Mouse (Mus musculus): ENCODE measurements around the gene Xlr4c.
"Not testable (repeated sequence)": the region's sequence is repeated elsewhere in the genome, so short reads cannot be mapped to it uniquely, and the experiment has no call there.

The Xlr4c gene

DNA sequence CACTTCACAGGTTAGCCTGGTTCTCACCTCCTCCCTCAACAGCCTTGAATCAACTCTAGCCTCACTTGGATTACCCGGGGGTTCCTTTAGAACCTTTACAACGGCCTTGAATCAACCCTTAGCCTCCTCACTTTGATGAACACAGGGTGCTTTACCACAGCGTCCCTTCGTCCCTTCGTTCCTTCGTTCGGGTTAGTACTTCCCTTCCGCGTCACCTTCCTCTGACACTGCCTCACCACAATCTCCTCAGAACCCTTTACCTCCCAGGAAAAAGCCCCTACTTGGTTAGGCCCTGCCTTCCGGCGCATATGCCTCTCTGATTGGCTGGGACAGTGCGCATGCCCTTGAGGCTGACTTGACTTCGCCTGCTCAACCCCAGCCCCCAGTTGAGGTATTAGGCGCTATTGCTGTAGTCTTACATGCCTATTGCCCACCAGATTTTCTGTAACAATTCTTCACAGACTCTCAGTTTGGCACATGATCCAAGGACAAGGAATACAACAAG, at the start of gene Xlr4c:
Gene Xlr4c, minus strand, starts transcription at position 310 of the 505 bp plus-strand sequence.
- DNase-seq (ENCODE audit: low read depth, low spot score) = not testable (repeated sequence)

DNA sequence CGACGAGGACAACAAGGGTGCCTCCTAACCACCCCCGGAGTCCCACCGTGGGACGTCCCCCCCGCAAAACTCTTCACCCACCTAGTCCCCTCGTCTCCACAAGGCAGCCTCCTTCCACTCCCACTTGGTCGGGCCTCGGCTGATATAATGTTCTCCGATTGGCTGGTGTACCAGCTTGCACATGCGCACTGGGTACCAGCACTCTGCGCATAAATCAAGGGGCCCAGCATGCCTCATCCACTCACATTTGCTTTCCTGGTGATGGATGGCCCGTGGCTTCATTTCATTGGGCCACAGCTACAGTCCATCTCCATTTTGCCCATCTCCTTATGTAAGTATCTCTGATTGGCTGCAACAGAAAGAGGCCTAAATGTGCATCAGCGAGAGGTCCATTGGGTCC, 22.3 kb upstream of the Xlr4c start, which contains the start of gene Xlr3c:
Gene Xlr3c, minus strand, starts transcription at position 121 of the 400 bp plus-strand sequence.
- DNase-seq (ENCODE audit: low read depth, low spot score) = not testable (repeated sequence)

DNA sequence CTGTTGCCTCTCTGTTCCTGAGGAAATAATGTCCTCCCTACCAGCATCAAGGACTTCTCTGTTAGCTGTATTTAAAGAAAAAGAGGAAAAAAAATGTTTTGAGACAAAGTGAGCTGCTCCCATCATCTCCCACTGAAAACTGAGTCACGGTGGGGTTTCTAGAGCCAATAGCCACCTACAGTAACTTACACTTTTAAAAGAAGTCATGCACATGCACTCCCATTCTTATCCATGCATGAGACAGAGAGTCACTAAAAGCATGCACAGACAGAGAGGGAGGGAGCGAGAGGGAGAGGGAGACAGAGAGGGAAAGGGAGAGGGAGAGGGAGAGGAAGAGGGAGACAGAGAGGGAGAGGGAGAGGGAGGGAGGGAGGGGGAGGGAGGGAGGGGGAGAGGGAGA, 19.5 kb upstream of the Xlr4c start:
- DNase-seq (ENCODE audit: low read depth, low spot score) = not testable (repeated sequence)

DNA sequence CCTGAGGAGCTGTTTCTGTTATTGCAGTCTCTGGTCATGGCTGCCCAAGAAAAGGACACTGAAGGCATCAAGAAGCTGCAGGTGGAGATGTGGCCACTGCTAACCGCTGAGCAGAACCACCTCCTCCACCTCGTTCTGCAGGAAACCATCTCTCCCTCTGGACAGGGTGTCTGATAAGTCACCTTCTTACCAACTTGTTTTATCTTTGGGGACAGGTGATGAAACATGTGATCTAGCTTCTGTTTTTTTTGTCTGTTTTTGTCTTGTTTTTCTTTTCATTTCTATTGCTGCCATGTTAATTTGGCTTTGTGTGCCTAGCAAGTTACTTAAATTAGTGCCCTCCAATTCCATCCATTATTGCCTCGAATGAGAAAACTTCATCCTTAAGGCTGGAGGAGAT, 13.6 kb downstream of the Xlr4c start:
- DNase-seq (ENCODE audit: low read depth, low spot score) = no peak

DNA sequence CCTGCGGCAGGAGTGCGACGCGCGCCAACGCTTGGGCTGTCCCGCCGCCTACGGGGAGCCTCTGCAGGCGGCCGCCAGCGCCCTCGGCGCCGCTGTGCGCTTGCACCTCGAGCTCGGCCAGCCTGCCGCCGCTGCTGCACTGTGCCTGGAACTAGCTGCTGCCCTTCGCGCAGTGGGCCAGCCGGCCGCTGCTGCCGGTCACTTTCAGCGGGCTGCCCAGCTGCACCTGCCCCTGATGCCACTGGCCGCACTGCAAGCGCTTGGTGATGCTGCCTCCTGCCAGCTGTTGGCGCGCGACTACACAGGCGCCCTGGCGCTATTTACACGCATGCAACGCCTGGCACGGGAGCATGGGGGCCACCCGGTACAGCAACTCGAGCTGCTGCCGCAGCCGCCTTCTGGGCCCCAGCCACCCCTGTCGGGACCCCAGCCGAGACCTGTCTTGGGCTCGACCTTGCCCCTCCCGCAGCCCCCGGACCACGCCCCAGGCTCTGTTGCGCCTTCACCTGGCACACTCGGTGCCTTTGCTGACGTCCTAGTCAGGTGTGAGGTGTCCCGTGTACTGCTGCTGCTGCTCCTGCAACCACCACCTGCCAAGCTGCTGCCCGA, 14.2 kb downstream of the Xlr4c start:
- DNase-seq (ENCODE audit: low read depth, low spot score) = peak; percentile 9

DNA sequence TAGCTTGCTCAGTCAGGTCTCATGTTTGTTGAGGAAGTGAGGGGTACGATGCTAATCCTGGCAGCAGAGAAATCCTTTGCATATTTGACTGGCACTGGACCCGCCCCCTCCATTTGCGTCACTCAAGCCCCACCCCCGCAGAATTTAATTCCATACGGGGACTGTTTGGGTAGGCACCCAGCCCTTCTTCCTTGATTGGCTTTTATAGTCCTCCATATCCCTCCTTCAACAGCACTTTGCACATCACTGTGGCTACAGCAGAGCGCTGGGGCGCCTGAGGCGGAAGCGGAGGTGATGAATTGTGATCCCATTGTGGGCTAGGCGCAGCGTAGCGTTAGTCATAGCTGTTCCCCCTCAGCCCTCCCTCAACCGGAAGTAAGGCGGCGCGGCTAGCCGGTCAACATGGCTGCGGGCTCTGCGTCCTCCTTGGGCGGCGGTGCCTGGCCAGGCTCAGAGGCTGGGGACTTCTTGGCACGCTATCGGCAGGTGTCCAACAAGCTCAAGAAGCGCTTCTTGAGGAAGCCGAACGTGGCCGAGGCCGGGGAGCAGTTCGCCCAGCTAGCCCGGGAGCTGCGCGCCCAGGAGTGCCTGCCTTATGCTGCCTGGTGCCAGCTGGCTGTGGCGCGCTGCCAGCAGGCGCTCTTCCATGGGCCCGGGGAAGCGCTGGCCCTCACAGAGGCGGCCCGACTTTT, 14.9 kb downstream of the Xlr4c start, which contains the start of gene F8a:
Gene F8a, plus strand, starts transcription at position 378 of the 692 bp plus-strand sequence.
- DNase-seq (ENCODE audit: low read depth, low spot score) = peak; percentile 74

DNA sequence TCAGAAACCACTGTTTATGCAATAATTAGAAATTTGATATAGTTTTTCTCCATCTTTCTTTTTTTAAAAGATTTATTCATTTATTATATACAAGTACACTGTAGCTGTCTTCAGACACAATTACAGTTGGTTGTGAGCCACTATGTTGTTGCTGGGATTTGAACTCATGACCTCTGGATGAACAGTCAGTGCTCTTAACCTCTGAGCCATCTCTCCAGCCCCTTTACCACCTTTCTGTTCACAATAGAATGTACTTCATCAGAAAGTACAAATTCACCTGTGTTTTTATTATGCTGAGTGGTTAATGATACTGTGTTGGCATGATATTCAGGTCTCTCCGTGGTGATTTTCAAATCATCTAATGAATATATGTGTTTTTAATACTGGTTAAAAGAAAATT, 17.6 kb downstream of the Xlr4c start:
- DNase-seq (ENCODE audit: low read depth, low spot score) = no peak

DNA sequence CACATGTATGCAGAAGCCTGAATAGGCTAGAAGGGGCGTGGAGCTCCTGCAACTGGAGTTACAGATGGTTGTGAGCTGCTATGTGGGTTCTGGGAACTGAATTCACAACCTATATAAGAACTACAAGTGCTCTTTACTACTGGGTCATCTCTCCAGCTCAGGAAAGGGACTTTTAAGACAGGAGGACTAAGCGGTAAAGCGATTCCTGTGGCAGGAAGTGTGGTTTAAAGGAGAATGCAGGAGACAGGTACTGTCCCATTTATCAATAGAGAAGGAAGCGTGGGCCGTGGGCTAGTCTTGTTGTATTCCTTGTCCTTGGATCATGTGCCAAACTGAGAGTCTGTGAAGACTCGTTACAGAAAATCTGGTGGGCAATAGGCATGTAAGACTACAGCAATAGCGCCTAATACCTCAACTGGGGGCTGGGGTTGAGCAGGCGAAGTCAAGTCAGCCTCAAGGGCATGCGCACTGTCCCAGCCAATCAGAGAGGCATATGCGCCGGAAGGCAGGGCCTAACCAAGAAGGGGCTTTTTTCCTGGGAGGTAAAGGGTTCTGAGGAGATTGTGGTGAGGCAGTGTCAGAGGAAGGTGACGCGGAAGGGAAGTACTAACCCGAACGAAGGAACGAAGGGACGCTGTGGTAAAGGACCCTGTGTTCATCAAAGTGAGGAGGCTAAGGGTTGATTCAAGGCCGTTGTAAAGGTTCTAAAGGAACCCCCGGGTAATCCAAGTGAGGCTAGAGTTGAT, 28.9 kb downstream of the Xlr4c start, which contains the start of gene Xlr4b:
Gene Xlr4b, plus strand, starts transcription at position 515 of the 746 bp plus-strand sequence.
- DNase-seq (ENCODE audit: low read depth, low spot score) = not testable (repeated sequence)

DNA sequence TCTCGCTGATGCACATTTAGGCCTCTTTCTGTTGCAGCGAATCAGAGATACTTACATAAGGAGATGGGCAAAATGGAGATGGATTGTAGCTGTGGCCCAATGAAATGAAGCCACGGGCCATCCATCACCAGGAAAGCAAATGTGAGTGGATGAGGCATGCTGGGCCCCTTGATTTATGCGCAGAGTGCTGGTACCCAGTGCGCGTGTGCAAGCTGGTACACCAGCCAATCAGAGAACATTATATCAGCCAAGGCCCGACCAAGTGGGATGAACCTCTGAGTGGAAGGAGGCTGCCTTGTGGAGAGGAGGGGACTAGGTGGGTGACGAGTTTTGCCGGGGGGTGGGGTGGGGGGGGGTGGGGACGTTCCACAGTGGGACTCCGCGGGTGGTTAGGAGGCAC, 51.0 kb downstream of the Xlr4c start, which contains the start of gene Xlr3b:
Gene Xlr3b, plus strand, starts transcription at position 274 of the 400 bp plus-strand sequence.
- peak; percentile 7 for DNase-seq (ENCODE audit: low read depth, low spot score)

All from ES-CJ7 (cell line).